Comparison of ENCODE assay signal across 28 mouse cellular contexts in genomic region chr2:92933379-92933778, GRCm38 (mm10). TPM values are rescaled to one million over a fixed set of nuclear protein-coding genes. Genes with fewer than 3 reads are reported as not detected.
"Had no signal": no experiment of that assay in that cellular context is flagged by ENCODE, and none has a peak within 500 bp of the region (broad histone marks: within the 10 kb centered on the region; RNA-seq: fewer than 3 reads in every experiment).

No protein-coding gene starts in this region.

- DNase-seq: gastrocnemius, adult 2 months; gastrocnemius, postnatal 10 days; gastrocnemius, postnatal 25 days; heart, adult 18-20 months; heart, postnatal 10 days; heart, postnatal 4 days; kidney, adult 18-20 months; kidney, adult 8-10 months; kidney, postnatal 10 days; kidney, postnatal 25 days; kidney, postnatal 4 days; layer of hippocampus, adult 9-11 months; lung, adult 18-20 months had no signal

- H3K36me3 ChIP-seq: heart, embryonic 10.5 days; heart, embryonic 12.5 days; hindbrain, embryonic 10.5 days; hindbrain, embryonic 12.5 days; intestine, embryonic 15.5 days; limb, embryonic 13.5 days; limb, embryonic 15.5 days; liver, embryonic 12.5 days had no signal

- H3K27me3 ChIP-seq: heart, embryonic 12.5 days; hindbrain, embryonic 12.5 days; intestine, embryonic 15.5 days; limb, embryonic 13.5 days; limb, embryonic 15.5 days had no signal

- H3K4me3 ChIP-seq: gastrocnemius, adult 2 months; heart, embryonic 10.5 days; heart, embryonic 12.5 days; hindbrain, embryonic 10.5 days; hindbrain, embryonic 12.5 days; intestine, embryonic 15.5 days; limb, embryonic 13.5 days; limb, embryonic 15.5 days; liver, embryonic 12.5 days had no signal

- H3K27ac ChIP-seq: gastrocnemius, adult 2 months; heart, embryonic 10.5 days; hindbrain, embryonic 10.5 days; hindbrain, embryonic 12.5 days; intestine, embryonic 15.5 days; limb, embryonic 13.5 days; limb, embryonic 15.5 days; liver, embryonic 12.5 days; liver, embryonic 14.5 days had no signal

- H3K9ac ChIP-seq: heart, embryonic 12.5 days; hindbrain, embryonic 12.5 days; hindbrain, embryonic 14.5 days; intestine, embryonic 15.5 days; limb, embryonic 13.5 days; limb, embryonic 15.5 days; liver, embryonic 12.5 days; liver, embryonic 14.5 days had no signal

- H3K4me1 ChIP-seq: liver, embryonic 12.5 days had no signal

- H3K9me3 ChIP-seq: heart, embryonic 10.5 days; heart, embryonic 12.5 days; hindbrain, embryonic 10.5 days; hindbrain, embryonic 12.5 days; intestine, embryonic 15.5 days; limb, embryonic 13.5 days; limb, embryonic 15.5 days; liver, embryonic 12.5 days had no signal

- ATAC-seq: hindbrain, embryonic 16.5 days; inflammation-experienced regulatory T-cells, adult 6 months; intestine, embryonic 15.5 days; intestine, postnatal 0 days; liver, embryonic 12.5 days had no signal

- H3K4me2 ChIP-seq: heart, embryonic 12.5 days; hindbrain, embryonic 12.5 days; hindbrain, embryonic 14.5 days; intestine, embryonic 15.5 days; limb, embryonic 13.5 days; limb, embryonic 15.5 days; liver, embryonic 12.5 days had no signal

RNA-seq across cellular contexts. Expression of gene Syt13, which starts 18.5 kb away (rescaled TPM):
- total RNA-seq: granulocyte monocyte progenitor cell, adult 5-6 weeks; liver, adult 2 months had no signal
- polyA plus RNA-seq: inflammation-experienced regulatory T-cells, adult 6 months; liver, adult 2 months had no signal
